Mouse (Mus musculus) hematopoietic stem cell, adult 5-6 weeks (primary cell): ENCODE data around the gene Mymk. TPM values are rescaled to one million over a fixed set of nuclear protein-coding genes. Genes with fewer than 3 reads are reported as not detected.

Experiments used
- ATAC-seq, 2 experiments: fragments of 125-278 bp in 1 of 2; replicated peaks in 1 of 2; 2 replicates each; pipeline ENCODE4 v1.8.0; 2016 to 2017; ENCODE audit warnings: inconsistent platforms in 2 of 2, mild to moderate bottlenecking in 2 of 2, moderate number of reproducible peaks in 2 of 2, low read depth in 1 of 2, moderate TSS enrichment in 1 of 2; ENCODE audit not compliant: low FRiP score in 2 of 2, poor library complexity in 2 of 2, severe bottlenecking in 2 of 2, insufficient read depth in 1 of 2, low TSS enrichment in 1 of 2
- total RNA-seq: library from RNA; stranded (forward); fragments of 172-1452, 232-1000 nt; gene quantifications from 2 replicates; pipeline ENCODE4 v1.2.3, GENCODE M21; 2017

Mymk gene
- total RNA-seq, 1 experiment from 2014 or later: not detected

- ATAC-seq: no peak
These were observed 50.9 kb downstream of the Mymk start for GRCm38 (mm10) chr2:27021103-27021502.

- ATAC-seq: no peak
These were observed 52.4 kb downstream of the Mymk start for GRCm38 (mm10) chr2:27019530-27019929.

GRCm38 (mm10) chr2:27017802-27018201, 54.2 kb downstream of the Mymk start:
- ATAC-seq: peak; percentile 59 to 66; a peak in 3 of 4 replicates

Other genes with a start within 250 kb of the Mymk start
- gene Abo, start 207.2 kb downstream of the Mymk start, total RNA-seq: not detected in 2 replicates
- 60.0 and 60.6 TPM in 2 replicates for gene Surf6, start 169.3 kb downstream of the Mymk start, total RNA-seq
- gene Med22, start 161.5 kb downstream of the Mymk start, total RNA-seq: 22.1 and 24.0 TPM in 2 replicates
- gene Rpl7a, start 161.4 kb downstream of the Mymk start, total RNA-seq: 1,682 and 2,482 TPM in 2 replicates
- gene Surf2, start 155.8 kb downstream of the Mymk start, total RNA-seq: 83.3 and 94.2 TPM in 2 replicates
- 60.8 and 67.5 TPM in 2 replicates for gene Surf1, start 155.6 kb downstream of the Mymk start, total RNA-seq
- gene Surf4, start 138.3 kb downstream of the Mymk start, total RNA-seq: 54.8 and 64.1 TPM in 2 replicates
- not detected in 2 replicates for gene Stkld1, start 138.1 kb downstream of the Mymk start, total RNA-seq
- gene Rexo4, start 107.8 kb downstream of the Mymk start, total RNA-seq: 93.1 and 120 TPM in 2 replicates
- gene Adamts13, start 98.8 kb downstream of the Mymk start, total RNA-seq: not detected in 2 replicates
- 5.8 and 7.4 TPM in 2 replicates for gene Cacfd1, start 62.3 kb downstream of the Mymk start, total RNA-seq
- 1.2 and 5.8 TPM in 2 replicates for gene Slc2a6, start 44.2 kb downstream of the Mymk start, total RNA-seq
- 2.3 TPM in 1 of 2 replicates, not detected in the other for gene Adamtsl2, start 7.2 kb upstream of the Mymk start, total RNA-seq
- not detected in 2 replicates for gene Fam163b, start 70.3 kb upstream of the Mymk start, total RNA-seq
- not detected in 2 replicates for gene Dbh, start 93.1 kb upstream of the Mymk start, total RNA-seq
- gene Sardh, start 176.2 kb upstream of the Mymk start, total RNA-seq: not detected in 2 replicates